Mouse (Mus musculus) central nervous system, embryonic 11.5 days (tissue): ENCODE data around the gene Olfr169. TPM values are rescaled to one million over a fixed set of nuclear protein-coding genes. Genes with fewer than 3 reads are reported as not detected.

Experiments used
- polyA plus RNA-seq: library from polyadenylated mRNA; depleted of rRNA; stranded (reverse); fragments of >200 nt; gene quantifications from 2 replicates; pipeline ENCODE4 v1.2.3, GENCODE M21; 2012; rRNA removed

Gene Olfr169
- not detected in 2 replicates for polyA plus RNA-seq

GRCm38 (mm10) chr16:19571709-19572108 is at the start of gene Olfr169:
Olfr169 (minus strand) TSS chr16:19571809.

DNA sequence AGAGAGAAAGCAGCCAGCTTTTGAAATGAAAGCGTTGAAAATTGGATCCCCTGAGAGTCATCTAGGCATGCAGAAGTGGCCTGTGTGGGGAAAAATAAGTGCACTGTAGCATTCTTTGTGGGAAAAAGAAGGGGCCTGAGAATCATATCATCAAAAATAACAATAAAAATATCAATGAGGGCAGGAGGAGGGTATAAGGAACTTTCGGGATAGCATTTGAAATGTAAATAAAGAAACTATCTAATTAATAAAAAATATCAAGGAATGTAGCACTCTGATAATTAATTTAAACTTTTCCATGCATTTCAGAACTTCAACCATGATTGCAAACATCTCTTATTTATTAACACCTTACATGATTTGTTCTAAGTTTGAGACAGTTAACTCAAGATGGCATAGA is 40.2 kb upstream of the Olfr169 start, which contains the start of gene Olfr170:
Gene Olfr170, minus strand, starts transcription at position 101 of the 400 bp plus-strand sequence.

DNA sequence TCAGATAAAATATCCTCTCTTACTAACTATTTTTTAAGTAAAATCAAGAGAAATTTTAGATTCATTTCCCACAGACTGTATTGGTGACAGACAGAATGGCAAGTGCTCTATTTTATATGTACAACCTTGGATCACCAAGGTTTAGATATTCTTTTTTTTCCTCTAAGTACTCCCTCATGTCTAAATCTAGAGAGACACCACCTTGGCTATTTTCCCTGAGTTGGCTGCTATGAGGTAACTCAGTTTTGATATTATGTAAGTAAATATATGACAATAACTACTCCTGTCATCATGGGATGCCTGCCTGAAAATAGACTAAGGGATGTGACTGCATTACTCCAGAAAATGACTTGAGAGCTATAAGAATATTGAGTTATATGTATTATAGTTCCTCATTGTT is 36.2 kb downstream of the Olfr169 start, which contains the start of gene Olfr168:
Gene Olfr168, minus strand, starts transcription at position 101 of the 400 bp plus-strand sequence.

GRCm38 (mm10) chr16:19522166-19522565 is 49.4 kb downstream of the Olfr169 start, which contains the start of gene Olfr167:
Olfr167 (minus strand) TSS chr16:19522266.

Other genes starting within 250 kb of the Olfr169 start
- not detected in 2 replicates for gene Olfr165, start 148.7 kb downstream of the Olfr169 start, polyA plus RNA-seq
- not detected in 2 replicates for gene Olfr166, start 88.1 kb downstream of the Olfr169 start, polyA plus RNA-seq
- not detected in 2 replicates for gene Olfr167, start 49.5 kb downstream of the Olfr169 start, polyA plus RNA-seq
- not detected in 2 replicates for gene Olfr168, start 36.3 kb downstream of the Olfr169 start, polyA plus RNA-seq
- not detected in 2 replicates for gene Olfr170, start 40.1 kb upstream of the Olfr169 start, polyA plus RNA-seq
- not detected in 2 replicates for gene Olfr171, start 58.1 kb upstream of the Olfr169 start, polyA plus RNA-seq
- gene Lamp3, start 134.6 kb upstream of the Olfr169 start, polyA plus RNA-seq = 0.02 TPM in 1 of 2 replicates, not detected in the other
- gene B3gnt5, start 188.4 kb upstream of the Olfr169 start, polyA plus RNA-seq = 12.4 and 27.4 TPM in 2 replicates